In genomic region chr13:48255026-48255425, GRCm38 (mm10) we compare ENCODE assay signal across 23 mouse cellular contexts. TPM values are rescaled to one million over a fixed set of nuclear protein-coding genes. Genes with fewer than 3 reads are reported as not detected.
DNase-seq lines count a peak whose midpoint lies in the region; ATAC-seq and TF ChIP-seq lines count a peak whose summit lies in the region.
"Had no signal": no experiment of that assay in that cellular context is flagged by ENCODE, and none has a peak within 500 bp of the region (broad histone marks: within the 10 kb centered on the region; RNA-seq: fewer than 3 reads in every experiment).

No protein-coding gene starts in this region.

- H3K27me3 ChIP-seq in midbrain, embryonic 10.5 days (ENCODE audit: low read depth, poor library complexity, severe bottlenecking), result peaks cover 9% of the 10 kb centered on the region; the same call in 1 of the 2 replicates
- no peaks in the 10 kb centered on the region for H3K27me3 ChIP-seq in midbrain, embryonic 14.5 days (ENCODE audit: control insufficient read depth, insufficient read depth, low read length)
- no peaks in the 10 kb centered on the region for H3K27me3 ChIP-seq in ES-Bruce4 (ENCODE audit: control insufficient read depth, insufficient read depth, low read length, poor library complexity, severe bottlenecking)
- no peaks in the 10 kb centered on the region for H3K27me3 ChIP-seq in kidney, embryonic 14.5 days (ENCODE audit: control insufficient read depth, insufficient read depth, low read length)
- H3K27me3 ChIP-seq: embryonic facial prominence, embryonic 13.5 days; embryonic facial prominence, embryonic 15.5 days; forebrain, embryonic 13.5 days; forebrain, embryonic 15.5 days had no signal

- H3K4me2 ChIP-seq in midbrain, embryonic 14.5 days (ENCODE audit: low read length), result no peak overlapping the region
- no peak overlapping the region for H3K4me2 ChIP-seq in kidney, embryonic 14.5 days (replicated peaks; ENCODE audit: low read depth, low read length)
- H3K4me2 ChIP-seq: embryonic facial prominence, embryonic 13.5 days; embryonic facial prominence, embryonic 15.5 days; forebrain, embryonic 13.5 days; forebrain, embryonic 15.5 days had no signal

- peaks cover 14% of the 10 kb centered on the region for H3K9me3 ChIP-seq in midbrain, embryonic 10.5 days (replicated peaks)
- H3K9me3 ChIP-seq in midbrain, embryonic 14.5 days (ENCODE audit: control insufficient read depth, low read length), result peaks cover 4% of the 10 kb centered on the region; the same call in 1 of the 2 replicates
- peaks cover 7% of the 10 kb centered on the region for H3K9me3 ChIP-seq in ES-Bruce4 (replicated peaks; ENCODE audit: control insufficient read depth, insufficient read depth, low read length, poor library complexity, severe bottlenecking)
- H3K9me3 ChIP-seq in kidney, embryonic 14.5 days (ENCODE audit: control insufficient read depth, low read length), result peaks cover 5% of the 10 kb centered on the region; the same call in 1 of the 2 replicates
- H3K9me3 ChIP-seq: embryonic facial prominence, embryonic 15.5 days; forebrain, embryonic 15.5 days had no signal

- no peak for DNase-seq in midbrain, embryonic 10.5 days (ENCODE audit: low spot score)
- no peak for DNase-seq in midbrain, embryonic 14.5 days
- DNase-seq in ES-CJ7 (ENCODE audit: low read depth, low spot score), result peak; percentile 27
- peak; percentile 63 for DNase-seq in ZHBTc4 (ENCODE audit: low read depth, low spot score)
- no peak for DNase-seq in kidney, postnatal 25 days
- no peak for DNase-seq in ovary, postnatal 36 days (ENCODE audit: low spot score)
- DNase-seq: adrenal gland, adult 2 months; adrenal gland, postnatal 10 days; adrenal gland, postnatal 25 days; cerebellum, adult 11 months; cerebellum, adult 18-20 months; cerebellum, adult 8-10 months; cerebellum, adult 9-11 months; cerebellum, postnatal 14 days; cerebellum, postnatal 36 days; embryo, embryonic 11 days; forebrain, postnatal 0 days had no signal

- H3K36me3 ChIP-seq in midbrain, embryonic 10.5 days, result no peaks in the 10 kb centered on the region
- no peaks in the 10 kb centered on the region for H3K36me3 ChIP-seq in midbrain, embryonic 14.5 days (ENCODE audit: control insufficient read depth, insufficient read depth, low read length)
- H3K36me3 ChIP-seq in ES-Bruce4 (ENCODE audit: control insufficient read depth, insufficient read depth, low read length, poor library complexity, severe bottlenecking), result no peaks in the 10 kb centered on the region
- H3K36me3 ChIP-seq in kidney, embryonic 14.5 days (ENCODE audit: control insufficient read depth, insufficient read depth, low read length), result no peaks in the 10 kb centered on the region
- H3K36me3 ChIP-seq: embryonic facial prominence, embryonic 13.5 days; embryonic facial prominence, embryonic 15.5 days; forebrain, embryonic 15.5 days had no signal

- 86% methylated on average over 8 of the region's 8 CpGs for WGBS in midbrain, embryonic 10.5 days
- WGBS in midbrain, embryonic 14.5 days, result 83% methylated on average over 8 of the region's 8 CpGs
- WGBS in kidney, embryonic 14.5 days, result 91% methylated on average over 8 of the region's 8 CpGs

- H3K4me3 ChIP-seq in midbrain, embryonic 10.5 days, result no peak overlapping the region
- H3K4me3 ChIP-seq in midbrain, embryonic 14.5 days (replicated peaks; ENCODE audit: low read depth, low read length), result no peak overlapping the region
- H3K4me3 ChIP-seq in ES-Bruce4 (ENCODE audit: low read depth, low read length), result no peak overlapping the region
- no peak overlapping the region for H3K4me3 ChIP-seq in kidney, embryonic 14.5 days (ENCODE audit: low read length)
- H3K4me3 ChIP-seq: embryonic facial prominence, embryonic 13.5 days; embryonic facial prominence, embryonic 15.5 days; forebrain, embryonic 13.5 days; forebrain, embryonic 15.5 days had no signal

- peak overlapping the region; percentile 52; the same call in 1 of the 2 replicates for H3K27ac ChIP-seq in midbrain, embryonic 10.5 days (replicated peaks)
- H3K27ac ChIP-seq in midbrain, embryonic 14.5 days (replicated peaks; ENCODE audit: low read depth, low read length), result no peak overlapping the region
- H3K27ac ChIP-seq in ES-Bruce4 (ENCODE audit: insufficient read depth, low read length), result no peak overlapping the region
- no peak overlapping the region for H3K27ac ChIP-seq in kidney, embryonic 14.5 days (ENCODE audit: low read depth, low read length)
- H3K27ac ChIP-seq: embryonic facial prominence, embryonic 13.5 days; embryonic facial prominence, embryonic 15.5 days; forebrain, embryonic 13.5 days; forebrain, embryonic 15.5 days had no signal

- peaks cover 22% of the 10 kb centered on the region for H3K4me1 ChIP-seq in midbrain, embryonic 10.5 days
- peaks cover 15% of the 10 kb centered on the region for H3K4me1 ChIP-seq in midbrain, embryonic 14.5 days (ENCODE audit: control insufficient read depth, insufficient read depth, low read length)
- H3K4me1 ChIP-seq in ES-Bruce4 (ENCODE audit: control insufficient read depth, insufficient read depth, low read length), result peaks cover 5% of the 10 kb centered on the region
- H3K4me1 ChIP-seq in kidney, embryonic 14.5 days (ENCODE audit: control insufficient read depth, insufficient read depth, low read length), result no peaks in the 10 kb centered on the region

- H3K9ac ChIP-seq in midbrain, embryonic 14.5 days (replicated peaks; ENCODE audit: low read length), result no peak overlapping the region
- H3K9ac ChIP-seq in ES-Bruce4 (ENCODE audit: low read depth, poor library complexity, severe bottlenecking), result no peak overlapping the region
- no peak overlapping the region for H3K9ac ChIP-seq in kidney, embryonic 14.5 days (ENCODE audit: low read depth, low read length)
- H3K9ac ChIP-seq: embryonic facial prominence, embryonic 13.5 days; embryonic facial prominence, embryonic 15.5 days; forebrain, embryonic 13.5 days; forebrain, embryonic 15.5 days; forebrain, postnatal 0 days had no signal

- TF ChIP-seq POLR2A in ES-Bruce4 (IDR thresholded peaks at IDR 0.05; ENCODE audit: insufficient read depth, low read length), result no peak

- no peak for ATAC-seq in midbrain, embryonic 14.5 days (ENCODE audit: low FRiP score, low TSS enrichment)
- ATAC-seq in kidney, embryonic 14.5 days (ENCODE audit: low FRiP score, low TSS enrichment), result no peak
- ATAC-seq: forebrain, embryonic 13.5 days; forebrain, embryonic 15.5 days; forebrain, postnatal 0 days had no signal

- TF ChIP-seq CTCF in ES-Bruce4 (IDR thresholded peaks at IDR 0.05; ENCODE audit: low read depth, low read length), result peak; percentile 42

- no peak for TF ChIP-seq EP300 in ES-Bruce4 (IDR thresholded peaks at IDR 0.05; ENCODE audit: insufficient read depth, low read depth, low read length)

RNA-seq across cellular contexts. Expression of gene Id4, which starts 6.0 kb away (rescaled TPM):
- 21.7 and 40.0 TPM in 2 replicates for polyA plus RNA-seq in midbrain, embryonic 10.5 days (2016; fragmentation: Nextera tagmentation; extraction: Ambion mirVana)
- 149 and 156 TPM in 2 replicates for polyA plus RNA-seq in midbrain, embryonic 14.5 days (2014; fragmentation: Nextera tagmentation; extraction: Ambion mirVana)
- 4.1 and 4.9 TPM in 2 replicates for polyA plus RNA-seq in ES-Bruce4 (2011; ENCODE audit: insufficient read depth, insufficient read length, low read depth, missing spikeins)
- polyA plus RNA-seq in kidney, embryonic 14.5 days (2014; fragmentation: Nextera tagmentation; extraction: Ambion mirVana), result 18.3 and 23.1 TPM in 2 replicates

Comparison
In these comparisons a context has a peak if more than half of its experiments do, and no peak if none do; other contexts are left out.
1. DNase-seq: peak in ES-CJ7 (single experiment) and ZHBTc4 (single experiment); none in midbrain, embryonic 10.5 days (single experiment), midbrain, embryonic 14.5 days (single experiment), kidney, postnatal 25 days (0 of 2) and ovary, postnatal 36 days (single experiment).